Mouse (Mus musculus) E14TG2a.4 (cell line): ENCODE measurements around the gene Clpb.

Experiments
- CTCF ChIP-seq: conservative IDR thresholded peaks from 2 replicates; pipeline ENCODE4 v1.5.1; 2014; ENCODE audit warnings: low read length
- NANOG ChIP-seq: IDR thresholded peaks from 2 replicates; pipeline ENCODE4 v1.6.1; 2014; ENCODE audit warnings: borderline replicate concordance, low read length, mixed read lengths

DNA sequence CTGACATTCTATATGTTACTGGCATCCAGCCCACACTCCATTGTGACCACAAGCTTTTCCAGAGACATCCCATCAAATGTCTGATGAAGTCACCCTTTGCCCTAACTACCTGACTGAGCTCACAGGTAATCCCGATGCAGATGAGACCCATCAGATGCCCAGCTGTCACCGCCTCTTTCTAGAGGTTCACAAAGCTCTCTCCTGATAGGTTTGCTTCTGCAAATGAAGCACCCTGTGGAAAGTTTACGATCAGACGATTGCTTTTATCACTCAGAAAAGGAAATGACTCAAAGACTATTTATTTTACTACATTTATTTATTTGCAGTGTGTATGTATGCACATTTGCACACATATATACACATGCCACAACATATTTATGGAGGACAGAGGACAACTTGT is 80.1 kb downstream of the Clpb start:
- TF ChIP-seq CTCF: no peak
- no peak for TF ChIP-seq NANOG
